Mouse (Mus musculus): Measurements from ENCODE around the gene Minpp1. TPM values are rescaled to one million over a fixed set of nuclear protein-coding genes. Genes with fewer than 3 reads are reported as not detected.

Minpp1 gene
- polyA plus RNA-seq, 1 experiment from 2014 or later: 71.9 TPM

GRCm38 (mm10) chr19:32552106-32552505, 66.5 kb downstream of the Minpp1 start:
- 60% methylated on average over 1 of the region's 1 CpGs for WGBS (ENCODE audit: insufficient replicate concordance)
- H3K4me1 ChIP-seq (ENCODE audit: insufficient read depth): peaks cover 4% of the 10 kb centered on the region; the same call in 1 of the 2 replicates
- DNase-seq: no peak

GRCm38 (mm10) chr19:32553310-32553709, 67.7 kb downstream of the Minpp1 start:
- Histone ChIP-seq H3K4me1 (ENCODE audit: insufficient read depth) (peaks cover 4% of the 10 kb centered on the region; the same call in 1 of the 2 replicates), H3K27me3 (ENCODE audit: insufficient read depth, low read length) (no peaks in the 10 kb centered on the region), H3K27ac (ENCODE audit: low read depth) (no peak overlapping the region), H3K9me3 (ENCODE audit: low read length) (no peaks in the 10 kb centered on the region), H3K4me2 (ENCODE audit: low read depth, low read length) (no peak overlapping the region), H3K9ac (replicated peaks) (no peak overlapping the region), H3K36me3 (replicated peaks; ENCODE audit: insufficient read depth, low read length) (no peaks in the 10 kb centered on the region), H3K4me3 (ENCODE audit: low read depth, low read length) (no peak overlapping the region)
- DNase-seq (no peak), ATAC-seq (no peak)
- TF ChIP-seq EP300 (IDR thresholded peaks at IDR 0.05; ENCODE audit: low read depth) (no peak), CTCF (IDR thresholded peaks at IDR 0.05; ENCODE audit: low read depth) (no peak)
- WGBS (ENCODE audit: insufficient replicate concordance): 62% methylated on average over 3 of the region's 3 CpGs

More at GRCm38 (mm10) chr19:32552106-32552505, 66.5 kb downstream of the Minpp1 start:
- no peak for ATAC-seq
- Histone ChIP-seq H3K9ac (replicated peaks) (no peak overlapping the region), H3K4me2 (ENCODE audit: low read depth, low read length) (no peak overlapping the region), H3K27me3 (ENCODE audit: insufficient read depth, low read length) (no peaks in the 10 kb centered on the region), H3K27ac (ENCODE audit: low read depth) (peak overlapping the region; percentile 87), H3K9me3 (ENCODE audit: low read length) (no peaks in the 10 kb centered on the region), H3K4me3 (ENCODE audit: low read depth, low read length) (no peak overlapping the region), H3K36me3 (replicated peaks; ENCODE audit: insufficient read depth, low read length) (no peaks in the 10 kb centered on the region)
- no peak for TF ChIP-seq EP300 (IDR thresholded peaks at IDR 0.05; ENCODE audit: low read depth)
- TF ChIP-seq CTCF (IDR thresholded peaks at IDR 0.05; ENCODE audit: low read depth): no peak

- DNase-seq: no peak
- Histone ChIP-seq H3K9me3 (ENCODE audit: low read length) (no peaks in the 10 kb centered on the region), H3K4me3 (ENCODE audit: low read depth, low read length) (no peak overlapping the region), H3K36me3 (replicated peaks; ENCODE audit: insufficient read depth, low read length) (no peaks in the 10 kb centered on the region), H3K27ac (ENCODE audit: low read depth) (no peak overlapping the region), H3K4me2 (ENCODE audit: low read depth, low read length) (no peak overlapping the region), H3K9ac (replicated peaks) (no peak overlapping the region), H3K27me3 (ENCODE audit: insufficient read depth, low read length) (no peaks in the 10 kb centered on the region), H3K4me1 (ENCODE audit: insufficient read depth) (peaks cover 4% of the 10 kb centered on the region; the same call in 1 of the 2 replicates)
- no peak for ATAC-seq
- 47% methylated on average over 3 of the region's 3 CpGs for WGBS (ENCODE audit: insufficient replicate concordance)
- TF ChIP-seq CTCF (IDR thresholded peaks at IDR 0.05; ENCODE audit: low read depth) (no peak), EP300 (IDR thresholded peaks at IDR 0.05; ENCODE audit: low read depth) (no peak)
Observed at GRCm38 (mm10) chr19:32555257-32555656, 69.7 kb downstream of the Minpp1 start.

Other genes with a start within 250 kb of the Minpp1 start
- 16.0 and 17.4 TPM in 2 replicates for gene Sgms1, start 96.1 kb upstream of the Minpp1 start, polyA plus RNA-seq (2015; fragmentation: Nextera tagmentation; extraction: Ambion mirVana)
- gene Rpl9-ps6, start 19.2 kb upstream of the Minpp1 start, polyA plus RNA-seq (2015; fragmentation: Nextera tagmentation; extraction: Ambion mirVana): 73.3 and 76.3 TPM in 2 replicates
- gene Papss2, start 110.0 kb downstream of the Minpp1 start, polyA plus RNA-seq (2015; fragmentation: Nextera tagmentation; extraction: Ambion mirVana): 29.6 and 35.5 TPM in 2 replicates

All from liver, postnatal 0 days (tissue).